Mouse (Mus musculus) ES-E14 (cell line): ENCODE data around the gene Hoxa5. TPM values are rescaled to one million over a fixed set of nuclear protein-coding genes. Genes with fewer than 3 reads are reported as not detected.

ENCODE experiments used
- DNase-seq: peaks from one replicate; pipeline ENCODE4 v3.0.0-alpha.2; 2013; ENCODE audit warnings: low read depth, low spot score
- H3K27ac ChIP-seq: 2 replicates; pipeline ENCODE4 v1.5.1; 2012; ENCODE audit warnings: low read depth, mild to moderate bottlenecking, low read length, moderate library complexity, mixed read lengths; ENCODE audit not compliant: poor library complexity, insufficient read depth, severe bottlenecking
- H3K36me3 ChIP-seq: 2 replicates; pipeline ENCODE4 v1.6.1; 2012; ENCODE audit warnings: mild to moderate bottlenecking, low read length, moderate library complexity, mixed read lengths; ENCODE audit not compliant: control insufficient read depth, poor library complexity, insufficient read depth, severe bottlenecking
- H3K4me1 ChIP-seq, 2 experiments: fragments of 150-350 bp in 1 of 2; sonication (generic) in 1 of 2; 2 replicates each; pipeline ENCODE4 v1.6.1; 2012; ENCODE audit warnings: low read length in 2 of 2, mild to moderate bottlenecking in 1 of 2, mixed read lengths in 1 of 2; ENCODE audit not compliant: control insufficient read depth in 2 of 2, insufficient read depth in 2 of 2, poor library complexity in 1 of 2
- H3K4me3 ChIP-seq, 2 experiments: fragments of 150-350 bp in 1 of 2; sonication (generic) in 1 of 2; 2 replicates each; pipeline ENCODE4 v1.5.1; 2012; ENCODE audit warnings: low read length in 2 of 2, low read depth in 1 of 2, mild to moderate bottlenecking in 1 of 2, mixed read lengths in 1 of 2; ENCODE audit not compliant: insufficient read depth in 1 of 2, poor library complexity in 1 of 2, severe bottlenecking in 1 of 2
- H3K9ac ChIP-seq: 2 replicates; pipeline ENCODE4 v1.6.1; 2012; ENCODE audit warnings: low read depth, mild to moderate bottlenecking, low read length, mixed read lengths; ENCODE audit not compliant: poor library complexity, insufficient read depth, severe bottlenecking
- H3K9me3 ChIP-seq: fragments of 150-350 bp; sonication (generic); 2 replicates; pipeline ENCODE4 v1.6.1; 2012; ENCODE audit warnings: low read depth, mild to moderate bottlenecking, low read length; ENCODE audit not compliant: control insufficient read depth, insufficient read depth
- CHD2 ChIP-seq: IDR thresholded peaks from 2 replicates; pipeline ENCODE4 v1.6.1; 2014; ENCODE audit warnings: mild to moderate bottlenecking, low read depth, low read length, inconsistent platforms
- HCFC1 ChIP-seq: IDR thresholded peaks from 2 replicates; pipeline ENCODE4 v1.6.1; 2012; ENCODE audit warnings: low read length, inconsistent platforms, borderline replicate concordance; ENCODE audit not compliant: insufficient read depth
- MAFK ChIP-seq: IDR thresholded peaks from 2 replicates; pipeline ENCODE4 v1.6.1; 2014; ENCODE audit warnings: mild to moderate bottlenecking, low read depth, low read length, inconsistent platforms; ENCODE audit not compliant: insufficient read depth
- ZC3H11A ChIP-seq: IDR thresholded peaks from 2 replicates; pipeline ENCODE4 v1.6.1; 2012; ENCODE audit warnings: low read depth, mild to moderate bottlenecking, inconsistent platforms, low read length, borderline replicate concordance
- ZNF384 ChIP-seq: IDR thresholded peaks from 2 replicates; pipeline ENCODE4 v1.6.1; 2012; ENCODE audit warnings: low read depth, low read length, inconsistent platforms
- in situ Hi-C, 2 experiments: fragments of 600-800 bp; cut with MboI; formaldehyde crosslinking; loops; one replicate each; pipeline ENCODE4 v1.15.1; 2025; ENCODE audit warnings: low sequenced_read_pairs in 2 of 2, inconsistent platforms in 1 of 2; ENCODE audit not compliant: unreplicated experiment in 2 of 2
- total RNA-seq: library from RNA; depleted of rRNA; stranded (reverse); fragments of 300-350 nt; gene quantifications from 2 replicates; pipeline ENCODE4 v1.2.3, GENCODE M21; 2012

The Hoxa5 gene
- total RNA-seq, 1 experiment: 0.49 TPM

- Histone ChIP-seq H3K27ac (no peak overlapping the region), H3K36me3 (no peaks in the 10 kb centered on the region), H3K9ac (no peak overlapping the region), H3K4me3 (no peak overlapping the region), H3K4me1 (peaks cover 0 to 2% of the 10 kb centered on the region in 2 experiments; a peak in 1 of 4 replicates), H3K9me3 (no peaks in the 10 kb centered on the region)
- in situ Hi-C loops: loop anchor here in 1 of 2 experiments (25.0 kb wide), 1 partner anchor 588 kb away; no protein-coding TSS in a partner anchor
- no peak for DNase-seq
- TF ChIP-seq MAFK: no peak
- TF ChIP-seq HCFC1: no peak
- no peak for TF ChIP-seq ZC3H11A
- TF ChIP-seq CHD2: no peak
- no peak for TF ChIP-seq ZNF384
Measured at GRCm38 (mm10) chr6:52200073-52200750, 4.2 kb downstream of the Hoxa5 start.

GRCm38 (mm10) chr6:52197271-52197670 is 7.1 kb downstream of the Hoxa5 start:
- Histone ChIP-seq H3K9ac (no peak overlapping the region), H3K9me3 (no peaks in the 10 kb centered on the region), H3K36me3 (no peaks in the 10 kb centered on the region), H3K4me1 (no peaks in the 10 kb centered on the region), H3K4me3 (no peak overlapping the region), H3K27ac (no peak overlapping the region)
- in situ Hi-C loops: no loop called here
- no peak for TF ChIP-seq MAFK
- TF ChIP-seq ZNF384: no peak
- no peak for TF ChIP-seq ZC3H11A
- TF ChIP-seq HCFC1: no peak
- no peak for TF ChIP-seq CHD2
- DNase-seq: no peak

GRCm38 (mm10) chr6:52196811-52197210 is 7.6 kb downstream of the Hoxa5 start:
- no peak overlapping the region for H3K9ac ChIP-seq
- no peak overlapping the region for H3K27ac ChIP-seq
- H3K4me1 ChIP-seq: no peaks in the 10 kb centered on the region
- DNase-seq: no peak
- TF ChIP-seq ZNF384 (no peak), CHD2 (no peak), HCFC1 (no peak), ZC3H11A (no peak), MAFK (no peak)
- in situ Hi-C loops: no loop called here
- H3K4me3 ChIP-seq: no peak overlapping the region
- no peaks in the 10 kb centered on the region for H3K36me3 ChIP-seq
- H3K9me3 ChIP-seq: no peaks in the 10 kb centered on the region

GRCm38 (mm10) chr6:52194690-52195089 is 9.7 kb downstream of the Hoxa5 start:
- Histone ChIP-seq H3K9ac (no peak overlapping the region), H3K27ac (no peak overlapping the region), H3K4me1 (peaks cover 0 to 2% of the 10 kb centered on the region in 2 experiments; a peak in 1 of 4 replicates), H3K9me3 (no peaks in the 10 kb centered on the region), H3K36me3 (no peaks in the 10 kb centered on the region), H3K4me3 (no peak overlapping the region)
- TF ChIP-seq ZNF384: no peak
- no peak for TF ChIP-seq ZC3H11A
- no peak for TF ChIP-seq CHD2
- no peak for TF ChIP-seq MAFK
- no peak for TF ChIP-seq HCFC1
- in situ Hi-C loops: no loop called here
- no peak for DNase-seq
